Mouse (Mus musculus) intestine, postnatal 0 days (tissue): ENCODE measurements around the gene Lingo4. TPM values are rescaled to one million over a fixed set of nuclear protein-coding genes. Genes with fewer than 3 reads are reported as not detected.

Experiments
- ATAC-seq: fragments of 200-750 bp; cut with Nextera tagmentation; 2 replicates; pipeline ENCODE4 v1.8.0; 2017; ENCODE audit warnings: mild to moderate bottlenecking, moderate TSS enrichment, moderate library complexity
- H3K27ac ChIP-seq: fragments of 300-500 bp; sonication (generic); 2 replicates; pipeline ENCODE4 v1.5.1; 2014; ENCODE audit warnings: mild to moderate bottlenecking, low read depth, low read length, moderate library complexity
- H3K27me3 ChIP-seq: fragments of 300-500 bp; sonication (generic); replicated peaks from 2 replicates; pipeline ENCODE4 v1.6.1; 2014; ENCODE audit warnings: low read length, mixed read lengths; ENCODE audit not compliant: control insufficient read depth, insufficient read depth
- H3K36me3 ChIP-seq: fragments of 300-500 bp; sonication (generic); 2 replicates; pipeline ENCODE4 v1.6.1; 2014; ENCODE audit warnings: mild to moderate bottlenecking, moderate library complexity; ENCODE audit not compliant: control insufficient read depth, insufficient read depth
- H3K4me1 ChIP-seq: fragments of 300-500 bp; sonication (generic); replicated peaks from 2 replicates; pipeline ENCODE4 v1.6.1; 2014; ENCODE audit warnings: antibody characterized with exemption, low read length, mixed read lengths; ENCODE audit not compliant: control insufficient read depth, insufficient read depth
- H3K4me2 ChIP-seq: fragments of 300-500 bp; sonication (generic); replicated peaks from 2 replicates; pipeline ENCODE4 v1.6.1; 2014; ENCODE audit warnings: low read depth, mild to moderate bottlenecking, moderate library complexity
- H3K4me3 ChIP-seq: fragments of 300-500 bp; sonication (generic); 2 replicates; pipeline ENCODE4 v1.5.1; 2014; ENCODE audit warnings: low read depth, low read length
- H3K9ac ChIP-seq: fragments of 300-500 bp; sonication (generic); 2 replicates; pipeline ENCODE4 v1.6.1; 2014; ENCODE audit warnings: mild to moderate bottlenecking, low read depth, low read length
- H3K9me3 ChIP-seq: fragments of 300-500 bp; sonication (generic); 2 replicates; pipeline ENCODE4 v1.6.1; 2016; ENCODE audit warnings: mixed run types; ENCODE audit not compliant: control insufficient read depth
- CTCF ChIP-seq: sonication (generic); IDR thresholded peaks from 2 replicates; pipeline ENCODE4 v1.5.1; 2016; ENCODE audit warnings: low read depth, mild to moderate bottlenecking, control low read depth, antibody characterized with exemption, moderate library complexity
- WGBS: fragments of 180-500 bp; shearing (Covaris S2); extraction: QIAGEN DNeasy Blood & Tissue Kit; methylation state at CpG from one replicate; pipeline ENCODE4 v1.1.7; 2014; 5-methylcytosine and 5-hydroxymethylcytosine counted together
- polyA plus RNA-seq: library from polyadenylated mRNA; unstranded; fragments of >200 nt; fragmentation: Nextera tagmentation; extraction: Ambion mirVana; gene quantifications from 2 replicates; pipeline ENCODE4 v1.2.1, GENCODE M21; 2015

The Lingo4 gene
- polyA plus RNA-seq, 1 experiment from 2014 or later: 0.68 TPM

DNA sequence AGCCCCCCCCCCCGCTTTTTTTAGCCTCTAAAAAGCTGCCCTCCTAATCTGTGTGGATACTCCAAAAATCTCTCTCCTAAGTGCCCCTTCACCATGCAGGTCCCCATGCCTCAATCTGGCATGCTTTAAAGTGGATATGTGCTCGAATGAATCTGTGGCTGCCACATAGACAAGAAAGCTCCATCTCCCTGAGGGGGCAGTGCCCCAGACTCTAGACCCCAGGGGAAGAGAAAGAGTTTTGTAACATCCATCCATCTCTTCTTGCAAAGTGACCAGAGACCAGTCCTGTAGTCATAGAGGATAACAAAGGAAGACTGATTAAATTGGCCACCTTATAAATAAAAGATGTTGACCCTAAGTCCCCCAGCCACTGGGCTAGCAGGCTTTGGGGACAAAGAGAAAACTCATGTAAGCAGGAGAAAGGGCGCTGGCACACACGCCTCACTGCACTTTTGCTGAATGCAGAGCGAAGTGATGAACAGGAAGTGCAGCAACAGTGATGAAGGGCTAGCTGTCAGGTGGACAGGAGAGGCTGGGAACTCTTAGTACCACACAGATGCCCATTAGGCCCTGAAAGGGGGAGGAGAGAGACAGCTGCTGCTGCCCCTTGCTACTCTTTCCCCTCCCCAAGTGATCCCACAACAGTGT, 1.5 kb downstream of the Lingo4 start:
- H3K9ac ChIP-seq: no peak overlapping the region
- peaks cover 7% of the 10 kb centered on the region; the same call in 1 of the 2 replicates for H3K36me3 ChIP-seq
- no peak overlapping the region for H3K4me3 ChIP-seq
- H3K27ac ChIP-seq: no peak overlapping the region
- H3K4me2 ChIP-seq: no peak overlapping the region
- peaks cover 6% of the 10 kb centered on the region; the same call in 1 of the 2 replicates for H3K27me3 ChIP-seq
- no peak for ATAC-seq
- no peaks in the 10 kb centered on the region for H3K9me3 ChIP-seq
- 46% methylated on average over 5 of the region's 5 CpGs for WGBS
- no peak for TF ChIP-seq CTCF
- no peaks in the 10 kb centered on the region for H3K4me1 ChIP-seq

DNA sequence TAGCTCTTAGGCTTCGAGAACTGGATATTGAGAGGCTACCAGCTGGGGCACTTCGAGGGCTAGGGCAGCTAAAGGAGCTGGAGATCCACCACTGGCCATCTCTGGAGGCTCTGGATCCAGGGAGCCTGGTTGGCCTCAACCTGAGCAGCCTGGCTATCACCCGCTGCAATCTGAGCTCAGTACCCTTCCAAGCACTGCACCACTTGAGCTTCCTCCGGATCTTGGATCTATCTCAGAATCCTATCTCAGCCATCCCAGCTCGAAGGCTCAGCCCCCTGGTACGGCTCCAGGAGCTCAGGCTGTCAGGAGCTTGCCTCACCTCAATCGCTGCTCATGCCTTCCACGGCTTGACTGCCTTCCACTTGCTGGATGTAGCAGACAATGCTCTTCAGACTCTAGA, 4.1 kb downstream of the Lingo4 start:
- no peak for TF ChIP-seq CTCF
- Histone ChIP-seq H3K4me3 (no peak overlapping the region), H3K4me2 (no peak overlapping the region), H3K27me3 (peaks cover 6% of the 10 kb centered on the region; the same call in 1 of the 2 replicates), H3K9me3 (no peaks in the 10 kb centered on the region), H3K4me1 (no peaks in the 10 kb centered on the region), H3K9ac (no peak overlapping the region), H3K36me3 (no peaks in the 10 kb centered on the region), H3K27ac (no peak overlapping the region)
- ATAC-seq: no peak
- WGBS: 69% methylated on average over 8 of the region's 8 CpGs

DNA sequence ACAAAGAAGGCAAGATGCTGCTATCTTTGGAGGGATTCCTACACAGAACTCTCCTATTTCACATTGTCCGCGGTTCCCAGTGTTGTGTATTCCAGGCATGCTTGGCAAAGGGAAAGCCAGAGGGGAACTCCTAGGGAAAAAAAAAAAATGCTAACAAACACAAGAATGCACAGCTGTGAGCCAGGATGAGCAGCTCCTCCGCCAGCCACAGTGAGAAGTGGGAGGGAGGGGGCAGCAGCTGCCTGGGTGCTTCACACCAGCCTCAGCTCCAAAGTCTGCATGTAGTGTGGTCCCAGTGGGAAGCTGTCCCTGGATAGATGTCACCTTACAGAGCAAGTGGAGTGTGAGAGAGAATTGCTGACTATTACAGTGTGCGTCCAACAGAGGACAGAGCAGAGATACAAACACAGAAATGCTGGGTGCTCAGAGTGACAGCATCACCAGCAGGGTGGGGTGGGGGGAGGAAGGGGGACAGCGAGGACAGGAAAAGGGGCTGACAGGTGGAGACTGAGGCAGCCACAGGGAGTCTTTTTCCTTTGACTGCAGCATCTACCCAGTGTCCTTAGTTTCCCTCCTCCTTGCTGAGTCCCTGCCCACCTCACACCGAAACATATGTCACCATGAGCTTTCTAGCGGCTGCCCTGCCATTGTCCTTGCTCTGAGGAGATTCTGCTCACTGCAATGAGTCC, 6.2 kb downstream of the Lingo4 start:
- H3K27me3 ChIP-seq: peaks cover 6% of the 10 kb centered on the region; the same call in 1 of the 2 replicates
- no peak overlapping the region for H3K27ac ChIP-seq
- H3K9ac ChIP-seq: no peak overlapping the region
- 22% methylated on average over 7 of the region's 7 CpGs for WGBS
- H3K36me3 ChIP-seq: no peaks in the 10 kb centered on the region
- ATAC-seq: no peak
- H3K4me1 ChIP-seq: no peaks in the 10 kb centered on the region
- no peaks in the 10 kb centered on the region for H3K9me3 ChIP-seq
- no peak overlapping the region for H3K4me2 ChIP-seq
- TF ChIP-seq CTCF: no peak
- no peak overlapping the region for H3K4me3 ChIP-seq

DNA sequence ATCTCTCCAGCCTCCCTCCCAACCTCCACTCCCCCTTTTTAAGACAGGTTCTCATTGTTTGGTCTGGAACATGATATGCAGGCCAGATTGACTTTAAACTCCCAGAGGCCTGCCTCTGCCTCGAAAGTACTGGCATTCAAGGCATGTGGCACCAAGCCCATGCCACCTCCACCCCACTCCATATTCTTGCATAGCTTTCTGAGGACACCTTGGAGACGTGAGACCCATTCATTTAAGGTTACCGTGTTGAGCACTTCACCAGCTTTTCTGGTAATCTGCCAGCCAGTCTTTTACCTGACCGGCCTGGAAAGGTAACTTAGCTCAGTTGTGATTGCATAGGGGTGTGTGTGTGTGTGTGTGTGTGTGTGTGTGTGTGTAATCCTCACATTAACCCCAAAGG, 7.2 kb downstream of the Lingo4 start:
- Histone ChIP-seq H3K27ac (no peak overlapping the region), H3K27me3 (peaks cover 3% of the 10 kb centered on the region; the same call in 1 of the 2 replicates), H3K4me1 (no peaks in the 10 kb centered on the region), H3K9ac (no peak overlapping the region), H3K9me3 (no peaks in the 10 kb centered on the region), H3K4me3 (no peak overlapping the region), H3K4me2 (no peak overlapping the region), H3K36me3 (no peaks in the 10 kb centered on the region)
- WGBS: 62% methylated on average over 4 of the region's 4 CpGs
- no peak for TF ChIP-seq CTCF
- ATAC-seq: no peak

- Histone ChIP-seq H3K36me3 (no peaks in the 10 kb centered on the region), H3K4me3 (peak overlapping the region; percentile 40), H3K4me1 (no peaks in the 10 kb centered on the region; the same call in 1 of the 2 replicates), H3K9me3 (no peaks in the 10 kb centered on the region), H3K4me2 (peak overlapping the region; percentile 66), H3K27ac (no peak overlapping the region), H3K9ac (no peak overlapping the region), H3K27me3 (no peaks in the 10 kb centered on the region)
- no peak for TF ChIP-seq CTCF
- WGBS: 7% methylated on average over 25 of the region's 25 CpGs
- peak; percentile 46 for ATAC-seq
Observed at GRCm38 (mm10) chr3:94412530-94412929, 14.2 kb downstream of the Lingo4 start.

DNA sequence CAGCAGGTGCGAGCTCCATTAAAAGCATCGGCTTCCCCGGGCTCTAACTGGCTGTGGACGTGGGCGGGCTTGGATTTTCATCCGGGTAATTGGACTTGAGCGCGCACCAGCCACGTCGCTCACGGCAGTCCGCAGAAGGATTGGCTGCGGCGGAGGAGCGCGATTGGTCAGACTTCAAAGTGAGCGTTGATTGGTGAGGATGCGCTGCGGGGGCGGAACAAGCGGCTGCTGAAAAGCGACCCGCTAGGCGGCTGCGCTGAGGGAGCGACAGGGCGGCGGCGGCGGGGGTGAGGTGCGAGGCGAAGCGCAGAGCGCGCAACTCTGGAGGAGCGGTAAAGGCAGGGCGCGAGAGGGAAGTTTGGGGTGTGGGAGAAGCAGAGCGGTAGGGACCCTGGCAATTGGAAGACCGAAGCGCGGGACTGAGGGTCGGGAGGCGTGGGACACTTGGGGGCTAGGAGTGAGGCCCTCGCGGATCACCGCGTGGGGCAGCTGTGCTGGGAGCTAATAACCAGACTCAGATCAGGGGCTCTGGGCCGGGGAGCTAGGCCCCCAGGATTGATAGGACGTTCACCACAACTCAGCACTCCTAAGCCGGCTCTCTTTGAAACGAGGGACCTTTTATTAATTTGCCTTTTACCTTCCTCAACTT, 14.8 kb downstream of the Lingo4 start, which contains the start of gene Tdrkh:
Gene Tdrkh, plus strand, starts transcription at position 243 of the 649 bp plus-strand sequence.
- peak; percentile 52 for TF ChIP-seq CTCF
- WGBS: 7% methylated on average over 52 of the region's 52 CpGs
- H3K27me3 ChIP-seq: no peaks in the 10 kb centered on the region
- H3K4me3 ChIP-seq: peak within 1 kb of the TSS; percentile 40
- H3K4me1 ChIP-seq: no peaks in the 10 kb centered on the region; the same call in 1 of the 2 replicates
- H3K27ac ChIP-seq: no peak within 1 kb of the TSS
- no peak within 1 kb of the TSS for H3K9ac ChIP-seq
- H3K4me2 ChIP-seq: peak within 1 kb of the TSS; percentile 66
- no peaks in the 10 kb centered on the region for H3K36me3 ChIP-seq
- no peaks in the 10 kb centered on the region for H3K9me3 ChIP-seq
- ATAC-seq: peak; percentile 99
